In genomic region chr9:61384646-61385443, GRCm38 (mm10) we compare ENCODE assay signal across 8 mouse cellular contexts. TPM values are rescaled to one million over a fixed set of nuclear protein-coding genes. Genes with fewer than 3 reads are reported as not detected.
A peak's percentile ranks its signal among the peaks of the same experiment; 100 is the strongest.
DNase-seq lines count a peak whose midpoint lies in the region; ATAC-seq and TF ChIP-seq lines count a peak whose summit lies in the region.

No protein-coding gene starts in this region.

- WGBS in kidney, embryonic 15.5 days, result 25% methylated on average over 16 of the region's 16 CpGs
- WGBS in embryonic facial prominence, embryonic 11.5 days, result 6% methylated on average over 16 of the region's 16 CpGs
- WGBS in hindbrain, postnatal 0 days, result 22% methylated on average over 16 of the region's 16 CpGs

- ATAC-seq in kidney, embryonic 15.5 days (replicated peaks; ENCODE audit: low FRiP score), result no peak
- no peak for ATAC-seq in embryonic facial prominence, embryonic 11.5 days (replicated peaks; ENCODE audit: insufficient number of reproducible peaks, low FRiP score, low TSS enrichment, low read depth)
- ATAC-seq in hindbrain, postnatal 0 days, result peak; percentile 48
- no peak for ATAC-seq in megakaryocyte-erythroid progenitor cell, adult 5-6 weeks (replicated peaks; ENCODE audit: low FRiP score, low TSS enrichment, poor library complexity, severe bottlenecking)

- H3K4me3 ChIP-seq in kidney, embryonic 15.5 days (replicated peaks), result no peak overlapping the region
- H3K4me3 ChIP-seq in embryonic facial prominence, embryonic 11.5 days (ENCODE audit: low read depth, low read length), result no peak overlapping the region
- no peak overlapping the region for H3K4me3 ChIP-seq in hindbrain, postnatal 0 days (ENCODE audit: low read length)

- no peak overlapping the region for H3K27ac ChIP-seq in kidney, embryonic 15.5 days
- H3K27ac ChIP-seq in embryonic facial prominence, embryonic 11.5 days (replicated peaks; ENCODE audit: low read depth, low read length), result no peak overlapping the region
- H3K27ac ChIP-seq in hindbrain, postnatal 0 days, result no peak overlapping the region

- H3K9ac ChIP-seq in kidney, embryonic 15.5 days, result no peak overlapping the region
- H3K9ac ChIP-seq in embryonic facial prominence, embryonic 11.5 days (replicated peaks; ENCODE audit: low read length), result no peak overlapping the region
- H3K9ac ChIP-seq in hindbrain, postnatal 0 days (replicated peaks; ENCODE audit: low read length), result no peak overlapping the region

- H3K4me2 ChIP-seq in kidney, embryonic 15.5 days, result peak overlapping the region; percentile 17
- peak overlapping the region; percentile 27; the same call in 1 of the 2 replicates for H3K4me2 ChIP-seq in embryonic facial prominence, embryonic 11.5 days (ENCODE audit: low read depth, low read length)
- peak overlapping the region; percentile 38 for H3K4me2 ChIP-seq in hindbrain, postnatal 0 days (ENCODE audit: low read depth, low read length)

- DNase-seq in kidney, postnatal 10 days, result no peak
- DNase-seq in embryonic facial prominence, embryonic 11.5 days (ENCODE audit: low spot score), result peak; percentile 85
- DNase-seq in hindbrain, postnatal 0 days (ENCODE audit: low spot score), result peak; percentile 84
- peak; percentile 67 for DNase-seq in naive thymus-derived CD4-positive, alpha-beta T cell, adult 2 months (ENCODE audit: low read depth)
- DNase-seq in testis, postnatal 14 days (ENCODE audit: low spot score), result no peak
- DNase-seq in cerebellum, adult 18-20 months, result no peak

- no peaks in the 10 kb centered on the region for H3K9me3 ChIP-seq in kidney, embryonic 15.5 days (replicated peaks)
- no peaks in the 10 kb centered on the region for H3K9me3 ChIP-seq in embryonic facial prominence, embryonic 11.5 days (replicated peaks; ENCODE audit: control insufficient read depth, low read length)
- H3K9me3 ChIP-seq in hindbrain, postnatal 0 days (ENCODE audit: low read length), result no peaks in the 10 kb centered on the region

- no peak for TF ChIP-seq CTCF in hindbrain, postnatal 0 days (IDR thresholded peaks at IDR 0.05; ENCODE audit: low read depth)

- H3K4me1 ChIP-seq in kidney, embryonic 15.5 days, result peaks cover 84% of the 10 kb centered on the region
- peaks cover 33% of the 10 kb centered on the region for H3K4me1 ChIP-seq in embryonic facial prominence, embryonic 11.5 days (ENCODE audit: control insufficient read depth, insufficient read depth, low read length)
- H3K4me1 ChIP-seq in hindbrain, postnatal 0 days (ENCODE audit: insufficient read depth, low read length), result peaks cover 50% of the 10 kb centered on the region

- peaks cover 46% of the 10 kb centered on the region for H3K36me3 ChIP-seq in kidney, embryonic 15.5 days
- peaks cover 3% of the 10 kb centered on the region for H3K36me3 ChIP-seq in embryonic facial prominence, embryonic 11.5 days (replicated peaks; ENCODE audit: control insufficient read depth, insufficient read depth, low read depth, low read length)
- no peaks in the 10 kb centered on the region for H3K36me3 ChIP-seq in hindbrain, postnatal 0 days (ENCODE audit: insufficient read depth, low read length)

- H3K27me3 ChIP-seq in kidney, embryonic 15.5 days, result peaks cover 8% of the 10 kb centered on the region; the same call in 1 of the 2 replicates
- H3K27me3 ChIP-seq in embryonic facial prominence, embryonic 11.5 days (ENCODE audit: control insufficient read depth, insufficient read depth, low read length), result no peaks in the 10 kb centered on the region
- no peaks in the 10 kb centered on the region for H3K27me3 ChIP-seq in hindbrain, postnatal 0 days (ENCODE audit: insufficient read depth, low read length)

RNA-seq across cellular contexts. Expression of gene Tle3, which starts 12.7 kb away (rescaled TPM):
- polyA plus RNA-seq in kidney, embryonic 15.5 days (2015; fragmentation: Nextera tagmentation; extraction: Ambion mirVana), result 26.1 and 30.9 TPM in 2 replicates
- polyA plus RNA-seq in embryonic facial prominence, embryonic 11.5 days (2014; fragmentation: Nextera tagmentation; extraction: Ambion mirVana), result 31.4 and 37.7 TPM in 2 replicates
- 74.1 and 81.3 TPM in 2 replicates for total RNA-seq in hindbrain, postnatal 0 days (2014; rRNA removed)
- 15.5 and 17.7 TPM in 2 replicates for polyA plus RNA-seq in hindbrain, postnatal 0 days (2015; fragmentation: Nextera tagmentation; extraction: Ambion mirVana)
- total RNA-seq in megakaryocyte-erythroid progenitor cell, adult 5-6 weeks (2014; fragmentation: Nextera tagmentation), result 53.3 and 57.0 TPM in 2 replicates
- 19.1 and 26.7 TPM in 2 replicates for total RNA-seq in megakaryocyte-erythroid progenitor cell, adult 5-6 weeks (2017)

Comparison
In these comparisons a context has a peak if more than half of its experiments do, and no peak if none do; other contexts are left out.
1. DNase-seq: peak in embryonic facial prominence, embryonic 11.5 days (single experiment), hindbrain, postnatal 0 days (single experiment) and naive thymus-derived CD4-positive, alpha-beta T cell, adult 2 months (single experiment); none in kidney, postnatal 10 days (single experiment), testis, postnatal 14 days (single experiment) and cerebellum, adult 18-20 months (0 of 2).
2. Peak in every context shown above with its lines, with median percentiles within 50 percentile points of each other: H3K4me2 ChIP-seq.